Mouse (Mus musculus) bone marrow, adult 2 months (tissue): ENCODE data around the gene Olfr54.

Experiments used
- CTCF ChIP-seq: fragments of 200-500 bp; IDR thresholded peaks from 2 replicates; pipeline ENCODE4 v1.5.1; 2011; ENCODE audit warnings: low read length, control low read depth; ENCODE audit not compliant: control insufficient read depth, insufficient read depth
- POLR2A ChIP-seq: fragments of 200-500 bp; IDR thresholded peaks from 2 replicates; pipeline ENCODE4 v1.6.1; 2011; ENCODE audit warnings: low read depth, mild to moderate bottlenecking, control low read depth, low read length, borderline replicate concordance; ENCODE audit not compliant: control insufficient read depth

DNA sequence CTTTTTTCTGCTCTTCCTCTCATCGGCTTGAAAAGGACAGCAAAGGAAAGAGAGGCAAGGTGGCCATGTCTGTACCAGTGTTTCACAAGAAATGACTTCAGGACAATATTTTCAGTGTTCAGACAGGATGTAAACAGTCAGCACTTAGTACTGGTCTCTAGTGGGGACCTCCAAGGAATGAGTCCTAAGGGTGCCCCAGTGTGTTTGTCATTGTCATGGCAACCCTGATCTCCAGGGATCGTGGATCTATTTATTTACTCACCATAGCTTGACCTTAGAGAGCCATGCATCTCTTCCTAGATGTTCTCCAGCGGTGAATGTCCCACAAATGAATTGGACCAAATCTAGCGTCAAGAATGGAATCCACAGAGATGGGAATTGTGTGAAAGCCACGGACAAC lies 10.7 kb upstream of the Olfr54 start, which contains the start of gene Olfr51:
- TF ChIP-seq CTCF, result no peak
- no peak for TF ChIP-seq POLR2A
